Mouse (Mus musculus): ENCODE measurements around the gene Pdlim4.

Gene Pdlim4

GRCm38 (mm10) chr11:54092188-54092587 lies 23.4 kb upstream of the Pdlim4 start:
- no peak for DNase-seq (ENCODE audit: low spot score in 2 of 2)

- DNase-seq (ENCODE audit: low spot score in 2 of 2): peak in 1 of 2 experiments; percentile 60
These were observed 22.9 kb upstream of the Pdlim4 start for GRCm38 (mm10) chr11:54091726-54092125.

- DNase-seq (ENCODE audit: low spot score in 2 of 2): no peak
These were observed 21.5 kb upstream of the Pdlim4 start for GRCm38 (mm10) chr11:54090091-54090879.

GRCm38 (mm10) chr11:54088947-54089317 lies 20.1 kb upstream of the Pdlim4 start:
- peak; percentile 59 to 78 for DNase-seq (ENCODE audit: low spot score in 2 of 2)

GRCm38 (mm10) chr11:54088253-54088946 lies 19.6 kb upstream of the Pdlim4 start:
- no peak for DNase-seq (ENCODE audit: low spot score in 2 of 2)

- no peak for DNase-seq (ENCODE audit: low spot score in 2 of 2)
These were observed 17.0 kb upstream of the Pdlim4 start for GRCm38 (mm10) chr11:54085816-54086215.

GRCm38 (mm10) chr11:54084976-54085375 lies 16.2 kb upstream of the Pdlim4 start:
- DNase-seq (ENCODE audit: low spot score in 2 of 2): no peak

GRCm38 (mm10) chr11:54082725-54083124 lies 13.9 kb upstream of the Pdlim4 start:
- DNase-seq (ENCODE audit: low spot score in 2 of 2): no peak

- no peak for DNase-seq (ENCODE audit: low spot score in 2 of 2)
These were observed 11.6 kb upstream of the Pdlim4 start for GRCm38 (mm10) chr11:54080435-54080834.

GRCm38 (mm10) chr11:54076101-54076500 lies 7.3 kb upstream of the Pdlim4 start:
- DNase-seq (ENCODE audit: low spot score in 2 of 2): no peak

GRCm38 (mm10) chr11:54075353-54075752 lies 6.5 kb upstream of the Pdlim4 start:
- no peak for DNase-seq (ENCODE audit: low spot score in 2 of 2)

GRCm38 (mm10) chr11:54073291-54073690 lies 4.5 kb upstream of the Pdlim4 start:
- DNase-seq (ENCODE audit: low spot score in 2 of 2): no peak

- peak; percentile 63 to 72 for DNase-seq (ENCODE audit: low spot score in 2 of 2)
These were observed 3.1 kb upstream of the Pdlim4 start for GRCm38 (mm10) chr11:54071726-54072445.

GRCm38 (mm10) chr11:54067996-54068519 lies 756 bp downstream of the Pdlim4 start:
- DNase-seq (ENCODE audit: low spot score in 2 of 2): no peak

- no peak for DNase-seq (ENCODE audit: low spot score in 2 of 2)
These were observed 1.4 kb downstream of the Pdlim4 start for GRCm38 (mm10) chr11:54067318-54067995.

- no peak for DNase-seq (ENCODE audit: low spot score in 2 of 2)
These were observed 2.4 kb downstream of the Pdlim4 start for GRCm38 (mm10) chr11:54066400-54066799.

GRCm38 (mm10) chr11:54065915-54066178 lies 3.0 kb downstream of the Pdlim4 start:
- DNase-seq (ENCODE audit: low spot score in 2 of 2): no peak

GRCm38 (mm10) chr11:54065106-54065914 lies 3.5 kb downstream of the Pdlim4 start:
- no peak for DNase-seq (ENCODE audit: low spot score in 2 of 2)

GRCm38 (mm10) chr11:54064412-54064978 lies 4.3 kb downstream of the Pdlim4 start:
- peak in 1 of 2 experiments; percentile 68 for DNase-seq (ENCODE audit: low spot score in 2 of 2)

- DNase-seq (ENCODE audit: low spot score in 2 of 2): no peak
These were observed 5.4 kb downstream of the Pdlim4 start for GRCm38 (mm10) chr11:54063472-54063775.
